Mouse (Mus musculus): ENCODE measurements around the gene Hrk. TPM values are rescaled to one million over a fixed set of nuclear protein-coding genes. Genes with fewer than 3 reads are reported as not detected.

The Hrk gene
- not detected for total RNA-seq (2023)

GRCm38 (mm10) chr5:118164581-118164980, at the start of gene Hrk:
Gene Hrk (plus strand): TSS chr5:118164648.

GRCm38 (mm10) chr5:118154839-118155564, 9.4 kb upstream of the Hrk start, which contains the start of gene Fbxw8:
Gene Fbxw8 (minus strand): TSS chr5:118155464.

Other genes starting within 250 kb of the Hrk start
- 10 to 100 TPM; 10.2 to 14.2 TPM for gene Fbxo21, start 187.9 kb upstream of the Hrk start, total RNA-seq (2023)
- gene Tesc, start 136.9 kb upstream of the Hrk start, total RNA-seq (2023), result not detected
- 10 to 100 TPM; 19.4 to 20.9 TPM for gene Fbxw8, start 9.2 kb upstream of the Hrk start, total RNA-seq (2023)
- not detected for gene Rnft2, start 80.5 kb downstream of the Hrk start, total RNA-seq (2023)
- gene 2410131K14Rik, start 80.6 kb downstream of the Hrk start, total RNA-seq (2023), result 1 to 10 TPM; 5.8 to 6.1 TPM